Mouse (Mus musculus): ENCODE measurements around the gene AI837181.
A peak's percentile ranks its signal among the peaks of the same experiment; 100 is the strongest.

- TF ChIP-seq CTCF (IDR thresholded peaks at IDR 0.05; ENCODE audit: control insufficient read depth, insufficient read depth, insufficient replicate concordance, low read depth, low read length) (peak; percentile 64; the same call in 1 of the 2 replicates), POLR2A (IDR thresholded peaks at IDR 0.05; ENCODE audit: control insufficient read depth, low read depth, low read length) (no peak)
Observed at GRCm38 (mm10) chr19:5407133-5407532, 17.8 kb upstream of the AI837181 start.

All from testis, adult 2 months (tissue).